Mouse (Mus musculus) left cerebral cortex, adult 11 months (tissue): ENCODE results near the gene Tfap2d.

Experiments used
- DNase-seq: peaks from one replicate; pipeline ENCODE4 v3.0.0; 2022; ENCODE audit warnings: low spot score

The Tfap2d gene

DNA sequence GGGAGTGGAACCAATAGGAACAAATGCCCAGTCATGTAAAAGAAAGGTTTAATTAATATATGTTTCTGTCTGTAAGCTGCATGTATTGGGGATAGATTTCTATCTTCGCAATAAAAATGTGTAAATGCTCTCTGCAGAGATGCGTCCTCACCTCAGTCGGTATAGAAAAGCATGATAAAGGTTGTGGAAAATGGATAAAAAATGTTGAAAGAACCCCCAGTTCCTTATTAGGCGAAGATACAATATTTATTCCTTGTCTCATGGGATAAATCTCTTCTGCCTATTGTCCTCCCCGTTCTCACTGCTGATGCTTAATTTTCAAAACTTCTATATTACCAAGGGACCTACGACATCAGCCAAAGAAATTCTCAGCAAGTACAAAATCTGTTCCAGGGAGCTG lies at the start of gene Tfap2d:
Gene Tfap2d (plus strand): TSS at position 392 of the 400 bp plus-strand sequence.
- DNase-seq: no peak

DNA sequence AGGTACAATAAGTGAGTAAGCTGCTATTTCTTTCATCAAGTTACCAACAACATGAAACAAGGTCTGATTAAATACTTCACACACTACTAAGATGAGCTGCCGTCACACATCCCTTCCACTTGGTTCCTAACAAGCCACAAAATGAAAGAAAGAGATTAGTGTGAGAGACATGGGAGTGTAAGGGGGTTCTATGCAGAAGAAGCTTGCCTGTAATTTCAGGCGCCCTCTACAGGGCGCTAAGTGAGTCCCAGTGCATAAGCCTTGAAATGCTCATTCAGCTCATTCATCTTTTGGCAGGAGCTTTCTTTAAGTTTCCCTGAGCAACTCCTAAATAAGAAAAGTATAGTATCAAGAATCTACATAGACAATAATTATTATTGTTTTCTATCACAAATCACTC lies 46.5 kb upstream of the Tfap2d start:
- DNase-seq: no peak

DNA sequence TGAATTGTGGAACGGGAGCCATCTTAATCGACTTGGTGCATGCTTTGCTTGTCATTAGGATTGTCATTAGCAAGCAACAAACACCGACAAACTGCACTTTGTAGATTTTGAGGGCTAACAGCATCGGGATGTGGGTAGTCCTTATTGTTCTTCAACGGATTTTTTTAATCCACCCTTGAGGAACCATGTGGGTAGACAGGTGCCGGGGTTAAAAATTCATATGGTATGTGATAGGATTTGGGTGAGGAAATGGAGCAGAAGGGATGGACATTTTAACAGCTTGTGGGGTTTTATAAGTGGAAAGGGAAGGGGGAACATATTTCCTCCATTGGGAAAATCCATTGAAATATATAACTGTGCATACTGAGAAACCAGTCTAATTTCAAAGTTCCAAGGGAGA lies 46.0 kb upstream of the Tfap2d start:
- no peak for DNase-seq

DNA sequence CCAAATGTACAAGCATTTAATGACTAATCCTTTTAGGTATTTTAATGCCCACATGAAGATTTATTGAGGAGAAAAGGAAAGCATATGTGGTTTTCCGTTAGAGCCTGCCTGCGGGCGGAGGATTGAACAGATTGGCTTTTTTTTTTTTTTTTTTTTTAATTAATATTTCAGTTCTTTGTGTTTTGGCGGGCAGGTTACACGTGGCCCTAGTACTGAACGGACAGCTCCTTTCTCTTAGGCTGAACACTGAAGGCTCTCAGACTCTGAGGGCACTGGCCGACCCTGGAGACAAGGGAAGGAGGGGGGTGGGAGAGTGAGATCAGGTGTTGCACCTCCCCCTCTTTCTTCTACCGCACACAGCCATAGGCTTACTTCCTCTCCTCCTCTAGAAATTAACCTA lies 14.7 kb upstream of the Tfap2d start:
- DNase-seq: no peak

DNA sequence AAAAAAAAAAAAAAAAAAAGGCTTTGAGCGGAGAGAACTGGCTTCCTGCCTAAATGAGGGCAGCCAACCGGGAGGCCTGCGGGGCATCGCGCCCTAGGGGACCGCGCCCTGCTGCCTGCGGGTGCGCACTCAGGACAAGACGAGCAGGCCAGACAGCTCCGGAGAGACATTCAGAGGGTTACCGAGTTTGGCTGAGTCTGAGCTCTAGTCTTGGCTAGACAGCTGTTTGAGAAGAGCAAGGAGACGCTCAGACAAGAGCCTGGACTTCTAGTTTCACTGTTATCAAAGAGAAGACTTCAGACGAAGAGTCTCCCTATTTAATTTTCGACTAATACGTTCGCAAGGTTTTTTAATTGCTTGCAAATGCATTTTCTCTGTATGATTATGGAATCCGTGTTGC lies 5.9 kb upstream of the Tfap2d start:
- DNase-seq: no peak

DNA sequence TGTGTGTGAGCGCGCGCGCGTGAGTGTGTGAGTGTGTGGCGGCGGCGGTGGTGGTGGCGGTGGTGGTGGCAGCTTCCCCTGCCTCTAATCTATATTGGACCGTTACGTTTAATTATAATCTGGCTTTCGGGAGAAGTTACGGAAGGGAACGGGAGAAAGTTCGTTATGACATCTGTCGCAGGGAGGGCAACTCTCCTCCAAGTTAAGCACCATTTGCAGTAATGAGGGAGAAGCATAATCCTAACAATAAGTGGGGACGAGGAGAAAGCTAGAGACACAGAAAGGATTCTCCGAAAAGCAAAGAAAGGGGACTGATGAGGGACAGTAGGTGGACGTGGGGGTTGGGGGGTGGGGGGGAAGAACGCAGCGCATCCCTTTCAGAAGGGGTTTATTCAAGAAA lies 494 bp downstream of the Tfap2d start:
- no peak for DNase-seq

DNA sequence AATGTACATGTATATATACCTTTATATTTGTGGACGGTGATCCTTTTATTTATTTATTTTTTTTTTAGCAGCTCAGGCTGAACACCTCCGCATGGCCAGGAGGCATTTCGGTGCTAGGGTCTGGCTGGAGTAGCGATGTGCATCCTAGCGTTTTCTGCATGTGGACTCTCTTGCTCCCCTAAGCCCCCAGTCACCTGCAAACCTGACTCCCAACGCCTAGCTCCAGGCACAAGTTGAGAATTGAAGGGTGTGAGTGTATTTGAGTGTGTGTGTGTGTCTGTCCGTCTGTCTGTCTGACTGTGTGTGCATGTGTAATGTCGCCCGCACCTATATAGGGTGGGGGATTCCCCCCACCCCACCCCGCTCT lies 937 bp downstream of the Tfap2d start:
- DNase-seq: no peak

DNA sequence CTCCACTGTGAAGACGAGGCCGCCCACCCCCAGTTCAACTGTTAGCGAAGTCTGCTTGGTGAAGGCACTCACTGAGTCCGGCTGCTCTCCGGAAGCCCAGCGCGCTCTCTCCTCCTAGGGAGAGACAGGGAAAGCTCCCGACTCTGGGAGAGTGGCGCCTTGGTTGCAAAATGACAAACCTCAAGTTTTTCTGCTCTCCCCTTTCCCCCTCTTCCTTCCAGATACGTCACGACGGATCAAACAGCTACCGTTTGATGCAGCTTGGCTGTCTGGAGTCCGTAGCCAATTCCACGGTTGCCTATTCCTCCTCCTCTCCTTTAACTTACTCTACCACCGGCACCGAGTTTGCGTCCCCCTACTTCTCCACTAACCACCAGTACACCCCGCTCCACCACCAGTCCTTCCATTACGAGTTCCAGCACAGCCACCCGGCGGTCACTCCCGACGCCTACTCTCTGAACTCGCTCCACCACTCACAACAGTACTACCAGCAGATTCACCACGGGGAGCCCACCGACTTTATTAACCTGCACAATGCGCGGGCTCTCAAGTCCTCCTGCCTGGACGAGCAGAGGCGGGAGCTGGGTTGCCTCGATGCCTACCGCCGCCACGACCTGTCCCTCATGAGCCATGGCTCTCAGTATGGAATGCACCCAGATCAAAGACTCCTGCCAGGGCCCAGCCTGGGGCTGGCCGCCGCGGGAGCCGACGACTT lies 1.5 kb downstream of the Tfap2d start:
- DNase-seq: no peak

DNA sequence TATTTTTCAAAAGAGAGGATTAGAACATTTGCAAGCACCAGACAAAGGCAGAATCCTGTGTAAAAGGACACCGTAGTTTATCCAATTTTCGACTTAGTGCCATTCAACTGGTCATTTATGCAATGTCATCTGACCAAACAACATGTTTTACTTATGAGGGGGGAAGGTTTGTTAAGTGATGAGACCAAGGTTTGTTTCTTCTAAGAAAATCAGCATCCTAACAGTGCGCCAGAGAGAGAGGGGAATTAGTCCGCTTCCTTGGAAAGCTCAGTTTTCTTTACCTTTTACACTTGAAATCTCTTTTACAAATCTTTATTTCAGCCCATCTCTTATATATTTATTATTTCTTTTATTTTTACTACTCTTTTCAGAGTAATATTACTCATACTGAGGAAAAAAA lies 3.6 kb downstream of the Tfap2d start:
- DNase-seq: no peak

DNA sequence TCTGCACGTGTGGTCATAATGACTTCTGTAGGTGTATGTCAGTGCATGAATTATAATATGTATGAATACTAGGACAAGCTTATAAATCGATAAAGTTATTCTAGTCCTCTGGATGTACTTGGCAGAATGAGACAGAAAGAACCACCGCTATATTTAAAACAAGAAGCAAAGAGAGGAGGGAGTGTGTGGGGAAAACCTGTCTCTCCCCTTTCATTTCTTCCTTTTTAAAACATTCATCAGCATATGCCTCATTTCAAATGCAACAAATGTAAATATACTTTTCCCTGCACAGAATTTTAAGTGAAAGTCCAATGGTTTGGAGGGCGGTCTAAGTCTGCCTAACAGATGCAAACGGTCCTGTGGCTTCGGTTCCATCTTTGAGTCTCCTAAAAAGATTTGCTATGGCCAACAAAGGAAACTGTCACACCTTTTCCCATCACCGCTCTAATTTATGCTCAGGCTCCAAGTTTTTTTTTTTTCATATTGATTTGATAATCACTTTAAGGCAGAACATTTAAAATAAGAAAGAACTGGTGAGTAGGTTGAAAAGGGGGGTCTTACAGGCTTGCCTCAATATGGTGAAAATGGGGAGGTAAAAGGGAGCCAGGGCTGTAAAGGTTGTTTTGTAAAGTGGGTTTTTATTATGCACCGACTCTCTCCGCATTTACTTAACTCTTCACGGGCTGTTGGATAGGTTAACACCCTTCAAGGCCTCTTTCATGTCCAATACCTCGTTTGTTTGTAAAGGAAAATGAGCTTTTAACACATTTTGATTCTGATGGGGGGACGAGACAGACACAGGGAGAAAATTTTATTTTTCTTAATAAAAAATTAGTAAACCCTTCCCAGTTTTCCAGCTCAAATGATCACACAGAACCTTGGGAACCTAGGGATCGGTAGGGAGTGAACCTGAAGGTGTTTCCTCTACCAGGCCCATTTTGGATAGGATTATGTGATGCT lies 4.3 kb downstream of the Tfap2d start:
- no peak for DNase-seq

DNA sequence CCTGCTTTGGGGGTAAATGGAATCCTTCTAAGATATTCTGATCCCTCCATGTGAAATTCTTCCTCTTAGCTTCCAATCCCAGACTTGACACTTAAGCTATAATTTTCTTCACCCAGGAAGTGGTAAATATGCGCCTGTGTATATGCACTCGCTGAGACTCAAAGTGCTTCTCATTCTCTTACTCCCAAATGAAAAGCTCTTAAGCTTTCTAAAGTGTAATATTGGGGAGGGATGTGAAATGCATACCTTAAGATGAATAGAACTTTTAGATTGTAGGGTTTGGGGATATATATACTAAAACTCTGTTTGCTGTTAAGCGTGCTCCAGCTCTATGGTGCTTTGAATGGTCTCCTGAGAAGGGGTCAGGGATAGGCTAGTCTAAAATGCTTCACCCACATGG lies 5.0 kb downstream of the Tfap2d start:
- no peak for DNase-seq

DNA sequence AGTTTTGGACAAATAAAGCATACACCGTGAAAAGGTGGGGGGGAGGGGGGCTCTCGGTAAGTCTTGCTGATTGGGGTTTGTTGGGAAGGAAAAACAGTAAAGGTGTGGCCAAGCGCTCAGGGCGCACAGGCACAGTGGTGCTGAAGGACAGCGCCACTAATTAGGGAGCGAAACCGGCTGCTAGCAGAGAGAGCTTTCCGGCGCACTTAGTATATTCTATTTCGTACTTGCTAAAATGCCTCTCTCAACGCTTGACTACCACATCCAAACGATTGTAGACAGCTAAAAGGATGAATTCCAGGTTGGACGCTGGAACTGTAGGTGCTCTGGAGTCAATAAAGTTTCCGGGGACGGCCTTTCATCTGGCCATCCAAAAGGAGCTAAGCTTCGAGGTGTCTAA lies 6.9 kb downstream of the Tfap2d start:
- no peak for DNase-seq

DNA sequence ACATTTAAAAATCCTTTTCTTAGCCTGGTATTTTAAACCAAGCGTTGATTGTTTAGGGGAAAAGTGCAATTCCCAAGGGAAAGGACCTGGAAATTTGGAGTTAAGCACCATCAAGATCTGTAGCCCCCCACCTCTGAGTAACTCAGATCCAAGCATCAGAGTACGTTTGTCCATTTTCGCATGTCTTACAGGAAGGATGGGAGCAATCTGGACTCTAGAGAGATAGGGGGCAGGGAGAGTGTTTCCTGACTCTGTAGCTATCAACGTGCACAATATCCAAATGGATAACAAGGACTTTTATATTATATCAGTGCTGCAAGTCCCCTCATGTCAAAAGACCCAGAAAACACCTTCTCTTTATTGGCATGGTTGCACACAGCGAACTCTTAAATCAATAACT lies 7.4 kb downstream of the Tfap2d start:
- no peak for DNase-seq

DNA sequence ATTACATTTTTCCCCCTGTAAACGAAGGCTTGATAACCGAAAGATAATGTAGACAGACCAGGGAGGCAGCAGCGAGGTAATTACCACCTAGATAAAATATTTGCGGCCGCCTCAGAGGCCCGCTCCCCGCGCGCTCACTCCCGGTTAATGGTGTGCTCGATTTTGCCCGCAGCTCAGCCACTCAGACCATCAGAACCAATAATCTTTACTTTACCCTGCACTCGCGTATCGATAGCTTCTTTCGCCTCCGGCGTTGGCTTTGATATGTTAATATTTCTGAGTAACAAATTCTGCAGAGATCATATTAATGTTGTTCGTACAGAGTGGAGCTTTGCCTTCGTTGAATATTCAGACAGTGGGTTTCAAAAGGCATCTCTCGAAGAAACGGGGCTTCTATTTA lies 8.2 kb downstream of the Tfap2d start:
- DNase-seq: no peak

DNA sequence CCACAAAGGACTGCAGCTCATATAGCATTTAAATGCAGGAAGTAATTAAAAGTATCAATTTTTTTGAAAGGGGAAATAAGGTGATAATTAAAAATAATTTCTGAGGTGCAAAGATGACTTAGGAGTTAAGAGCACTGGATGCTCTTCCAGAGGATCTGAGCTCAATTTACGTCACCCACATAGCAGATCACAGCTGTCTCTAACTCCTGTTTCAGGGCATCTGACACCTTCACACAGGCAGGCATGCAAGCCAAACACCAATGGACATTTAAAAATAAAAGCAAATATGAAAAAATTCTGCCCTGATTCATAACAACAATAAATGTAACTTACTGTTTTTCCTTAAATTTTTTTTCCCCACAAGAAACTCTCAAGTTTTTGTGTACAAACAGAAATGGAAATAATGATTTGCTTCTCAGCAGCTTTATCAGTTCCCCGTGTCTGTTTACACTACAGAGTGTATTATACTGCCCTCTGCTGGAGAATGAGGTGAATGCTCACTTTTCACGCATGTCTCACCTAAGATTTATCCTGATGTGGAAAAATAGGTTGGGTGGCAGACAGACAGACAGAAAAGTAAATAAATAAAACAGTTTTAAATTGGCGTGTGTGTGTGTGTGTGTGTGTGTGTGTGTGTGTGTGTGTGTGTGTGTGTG lies 76.0 kb downstream of the Tfap2d start:
- DNase-seq: peak; percentile 7

DNA sequence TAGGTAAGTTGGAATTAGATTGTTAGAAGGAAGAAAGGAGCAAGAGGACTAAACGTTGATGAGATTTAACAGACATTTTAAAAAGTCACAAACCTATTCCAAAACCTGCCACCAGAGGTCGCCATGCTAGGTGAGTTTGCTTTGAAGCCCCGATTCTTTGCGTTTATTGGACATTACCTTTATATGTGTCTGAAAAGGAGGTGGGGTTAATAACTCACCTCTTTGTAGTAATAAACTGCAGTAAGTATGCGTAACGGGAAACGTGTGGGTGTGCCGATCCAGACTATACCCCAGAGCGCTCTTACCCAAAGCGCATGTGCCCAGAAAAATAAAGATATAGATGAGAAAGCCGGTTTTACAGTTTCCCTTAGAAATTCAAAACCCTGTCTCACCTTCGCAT lies 102.8 kb downstream of the Tfap2d start:
- peak; percentile 11 for DNase-seq

DNA sequence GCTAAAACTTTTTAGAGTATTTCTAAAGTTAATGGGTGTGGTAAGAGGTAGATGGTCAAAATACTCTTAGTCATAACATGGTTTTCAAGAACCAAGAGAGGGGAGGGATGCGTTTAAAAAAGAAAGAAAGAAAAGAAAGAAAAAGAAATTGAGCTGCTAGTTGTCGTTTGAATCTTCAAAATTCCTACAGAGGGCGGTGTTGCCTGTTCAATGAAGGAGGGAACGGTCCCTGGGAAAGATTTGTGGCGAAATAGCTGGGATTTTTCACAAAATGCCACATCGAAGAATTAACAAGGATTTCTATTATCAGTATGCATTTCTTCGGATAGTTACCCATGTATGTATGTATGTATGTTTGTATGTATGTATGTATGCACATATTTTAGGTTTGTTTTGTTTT lies 103.4 kb downstream of the Tfap2d start:
- DNase-seq: no peak

DNA sequence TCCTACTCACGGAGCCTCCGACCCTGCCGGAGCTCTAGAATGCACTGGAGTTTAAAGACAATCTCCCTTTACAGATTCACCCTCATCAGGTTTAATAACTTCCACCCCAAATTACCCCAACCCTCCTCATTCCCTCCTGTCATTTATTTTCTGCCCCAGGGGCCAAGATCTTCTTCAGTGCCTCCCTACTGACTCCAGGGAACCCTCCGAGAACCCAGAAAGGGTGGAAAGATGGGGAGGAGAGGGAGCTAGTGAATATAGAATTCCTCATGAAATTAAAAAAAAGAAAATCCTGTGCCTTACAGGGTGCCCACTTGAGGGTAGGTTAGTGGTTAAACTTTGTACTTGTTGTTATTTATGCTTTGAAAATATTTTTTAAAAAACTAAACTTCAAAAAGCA lies 104.8 kb downstream of the Tfap2d start:
- DNase-seq: no peak

DNA sequence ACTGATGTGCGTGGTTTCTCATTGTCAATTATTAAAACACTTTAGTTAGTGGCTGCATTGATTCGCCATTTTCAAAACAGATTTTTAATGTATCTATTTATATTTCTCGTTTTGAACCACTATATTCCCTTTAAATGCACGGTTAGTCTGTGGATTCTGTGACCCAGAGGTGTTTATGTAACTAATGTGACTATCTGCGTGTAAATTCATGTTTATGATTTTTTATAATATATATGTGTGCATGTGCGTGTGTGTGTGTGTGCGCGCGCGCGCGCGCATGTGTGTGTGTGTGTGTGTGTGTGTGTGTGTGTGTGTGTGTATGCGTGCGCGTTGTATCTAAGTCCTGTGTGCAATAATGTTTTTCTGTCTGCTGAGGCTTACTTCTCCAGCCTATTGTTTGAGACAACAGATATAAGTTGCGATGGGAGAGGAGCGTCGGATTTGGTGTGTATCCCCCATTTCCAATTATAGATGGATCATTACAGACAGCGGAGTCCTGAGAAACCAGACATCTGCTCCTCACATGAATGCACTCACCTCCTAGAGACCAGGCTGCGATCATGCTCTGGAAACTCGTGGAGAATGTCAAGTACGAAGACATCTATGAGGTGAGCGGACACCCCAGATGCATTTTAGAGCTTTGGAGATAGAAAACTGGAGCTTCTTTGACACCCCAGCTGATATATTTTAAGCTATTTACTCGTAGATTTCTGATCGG lies 106.0 kb downstream of the Tfap2d start, which contains the start of gene Tfap2b:
Gene Tfap2b (plus strand): TSS at position 274 of the 718 bp plus-strand sequence.
- DNase-seq: no peak

DNA sequence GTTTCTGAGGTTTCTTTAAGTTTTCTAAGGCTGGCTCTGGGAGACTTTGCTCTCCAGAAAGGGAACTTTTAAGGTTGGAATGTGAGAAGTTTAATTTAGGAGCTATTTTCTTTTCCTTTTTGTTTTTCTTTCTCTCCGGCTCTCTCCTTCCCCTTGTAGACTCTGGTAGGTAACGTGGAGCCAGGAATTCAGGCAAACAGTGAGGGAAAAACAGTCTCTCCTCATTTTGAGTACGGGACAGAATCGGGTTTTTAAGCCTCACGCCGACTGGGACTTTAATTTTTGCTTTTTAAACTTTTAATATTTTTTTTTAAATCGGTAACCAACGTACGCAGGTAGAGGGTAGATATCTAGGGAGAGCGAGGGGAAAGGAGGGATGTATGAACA lies 106.5 kb downstream of the Tfap2d start:
- DNase-seq: no peak

DNA sequence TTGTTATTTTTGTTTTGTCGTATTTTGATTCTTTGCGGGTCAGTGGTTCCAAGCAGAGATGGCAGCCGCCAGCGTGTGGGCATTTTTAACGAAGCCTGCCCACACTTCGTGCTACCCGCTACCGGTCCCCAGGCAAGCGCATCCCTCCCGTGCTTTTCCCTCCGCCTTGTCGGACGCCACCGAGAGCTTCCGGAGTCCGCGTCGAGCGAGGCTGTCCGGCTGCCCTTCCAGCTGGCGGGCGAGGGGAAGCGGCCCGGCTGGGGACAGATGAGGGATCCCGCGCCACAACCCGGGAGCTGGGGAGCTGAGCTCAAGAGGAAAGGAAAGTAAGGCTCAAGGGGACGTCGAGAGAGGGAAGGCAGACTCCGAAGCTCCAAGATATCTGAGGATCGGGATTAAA lies 107.0 kb downstream of the Tfap2d start:
- DNase-seq: no peak
